Mouse (Mus musculus): ENCODE data around the gene Dcst1.

Dcst1 gene

GRCm38 (mm10) chr3:89361675-89362074 is 3.4 kb downstream of the Dcst1 start, which contains the start of gene Dcst2:
TSS of gene Dcst2 (plus strand) at chr3:89361975.
- DNase-seq (ENCODE audit: low spot score), result no peak

DNA sequence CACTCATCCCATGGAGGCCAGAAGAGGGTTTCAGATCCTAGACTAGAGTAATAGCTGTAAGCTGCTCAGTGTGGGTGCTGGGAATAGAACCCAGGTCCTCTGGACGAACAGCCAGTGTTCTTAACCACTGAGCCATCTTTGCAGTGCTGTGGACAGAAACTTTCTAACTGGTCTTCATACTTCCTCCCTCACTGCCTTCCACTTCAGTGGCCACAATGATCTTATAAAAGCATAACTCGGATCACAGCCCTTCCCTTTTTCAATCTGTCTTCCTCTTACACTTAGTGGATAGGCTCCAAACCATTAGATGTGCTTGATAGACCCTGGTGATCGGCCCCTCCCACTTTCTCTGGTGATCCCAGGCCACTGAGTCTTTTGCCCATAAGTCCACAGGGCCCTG is 4.8 kb downstream of the Dcst1 start:
- no peak for DNase-seq (ENCODE audit: low spot score)

DNA sequence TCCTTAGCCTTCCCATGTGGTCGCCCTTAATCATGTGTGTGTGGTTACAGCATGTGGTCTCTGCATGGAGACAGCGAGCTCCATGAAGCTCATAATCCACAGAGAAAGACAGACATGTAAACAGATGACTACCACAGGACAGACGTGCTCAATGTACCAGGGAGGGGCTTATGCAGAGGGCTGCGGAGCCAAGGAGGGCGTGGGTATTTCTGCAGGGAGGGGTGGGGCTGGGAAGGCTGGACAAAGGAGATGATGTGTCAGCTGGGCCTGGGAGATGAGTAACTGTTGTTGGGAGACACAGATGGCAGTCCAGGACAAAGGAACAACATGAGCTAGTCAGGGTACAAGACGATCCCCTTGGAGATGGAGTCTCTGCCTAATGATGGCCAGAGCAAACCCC is 5.4 kb downstream of the Dcst1 start:
- DNase-seq (ENCODE audit: low spot score), result no peak

GRCm38 (mm10) chr3:89356029-89356428 is 9.0 kb downstream of the Dcst1 start:
- DNase-seq (ENCODE audit: low spot score), result no peak

- DNase-seq (ENCODE audit: low spot score), result no peak
Measured at GRCm38 (mm10) chr3:89355512-89355902, 9.5 kb downstream of the Dcst1 start.

DNA sequence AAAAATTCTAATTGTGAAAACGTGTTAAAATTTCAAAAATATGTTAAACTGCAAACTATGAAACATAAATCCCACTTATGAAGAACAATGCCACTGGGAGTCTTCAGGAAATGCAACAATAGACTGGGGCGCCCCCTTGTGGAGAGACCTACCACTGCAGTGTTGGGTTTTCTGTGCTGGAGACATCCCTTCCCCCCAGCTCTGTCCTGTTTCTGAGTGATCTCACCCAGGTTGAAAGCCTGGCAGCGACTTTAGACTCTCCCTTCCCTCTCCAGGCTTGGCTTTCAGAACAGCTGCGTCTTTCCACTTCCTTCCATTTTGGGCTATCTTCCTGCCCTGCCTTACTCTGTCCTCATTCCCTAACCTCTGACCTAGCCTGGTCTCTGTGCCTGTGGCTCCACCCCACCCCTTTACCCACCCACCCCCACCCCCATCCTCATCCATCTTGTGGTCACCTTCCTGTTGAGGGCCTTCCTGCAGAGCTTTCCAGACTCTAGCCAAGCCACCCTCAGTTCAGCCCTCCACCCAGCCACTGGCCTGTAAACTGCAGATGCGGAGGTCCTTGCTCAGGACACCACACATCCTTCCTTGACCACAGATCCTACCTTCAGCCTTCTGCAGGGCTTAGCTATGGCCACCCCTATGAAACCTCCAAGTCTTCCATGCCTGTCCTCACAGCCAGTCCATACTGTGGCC is 10.1 kb downstream of the Dcst1 start:
- peak; percentile 88 for DNase-seq (ENCODE audit: low spot score)

- DNase-seq (ENCODE audit: low spot score), result no peak
Measured at GRCm38 (mm10) chr3:89351271-89351670, 13.8 kb downstream of the Dcst1 start.

- DNase-seq (ENCODE audit: low spot score), result peak; percentile 83
Measured at GRCm38 (mm10) chr3:89349869-89350501, 15.1 kb downstream of the Dcst1 start, which contains the start of gene Adam15. TSS of gene Adam15 (minus strand) at chr3:89349996.

GRCm38 (mm10) chr3:89348911-89349868 is 15.9 kb downstream of the Dcst1 start:
- no peak for DNase-seq (ENCODE audit: low spot score)

GRCm38 (mm10) chr3:89347916-89348315 is 17.1 kb downstream of the Dcst1 start:
- no peak for DNase-seq (ENCODE audit: low spot score)

DNA sequence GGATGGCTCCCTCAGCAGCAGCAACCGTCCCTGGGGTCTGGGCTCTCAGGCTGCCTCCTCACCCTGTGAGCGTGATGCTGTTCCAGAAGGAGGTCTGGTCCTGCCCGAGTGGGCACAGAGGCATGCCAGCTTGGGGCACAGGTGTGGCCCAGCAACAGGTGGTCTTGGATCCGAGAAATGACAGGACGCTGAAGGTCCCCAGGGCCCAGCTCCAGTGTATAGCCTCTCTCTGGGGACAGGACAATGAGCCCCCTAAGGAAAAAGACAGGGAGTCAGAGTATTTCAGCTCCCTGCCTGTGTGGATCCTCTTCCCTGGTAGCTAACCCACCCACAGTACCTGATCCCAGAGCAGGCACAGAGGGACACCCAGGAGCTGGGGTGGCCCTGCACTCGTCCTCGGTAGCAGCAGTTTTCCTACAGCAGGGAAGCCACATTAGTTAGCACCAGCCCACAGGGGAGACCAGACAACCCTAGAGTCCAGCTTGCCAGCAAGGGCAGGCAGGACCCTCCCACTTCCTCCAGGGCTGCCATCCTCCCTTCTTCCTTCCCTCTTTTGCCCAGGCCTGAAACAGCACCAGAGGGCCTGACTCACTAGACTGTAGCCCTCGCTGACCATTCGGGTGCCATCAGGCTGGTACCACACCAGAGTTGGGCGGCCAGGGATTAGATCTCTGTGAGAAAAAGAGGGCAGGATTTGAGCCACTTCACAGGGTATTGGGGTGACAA is 18.1 kb downstream of the Dcst1 start:
- DNase-seq (ENCODE audit: low spot score), result no peak

GRCm38 (mm10) chr3:89343279-89343678 is 21.8 kb downstream of the Dcst1 start:
- no peak for DNase-seq (ENCODE audit: low spot score)

DNA sequence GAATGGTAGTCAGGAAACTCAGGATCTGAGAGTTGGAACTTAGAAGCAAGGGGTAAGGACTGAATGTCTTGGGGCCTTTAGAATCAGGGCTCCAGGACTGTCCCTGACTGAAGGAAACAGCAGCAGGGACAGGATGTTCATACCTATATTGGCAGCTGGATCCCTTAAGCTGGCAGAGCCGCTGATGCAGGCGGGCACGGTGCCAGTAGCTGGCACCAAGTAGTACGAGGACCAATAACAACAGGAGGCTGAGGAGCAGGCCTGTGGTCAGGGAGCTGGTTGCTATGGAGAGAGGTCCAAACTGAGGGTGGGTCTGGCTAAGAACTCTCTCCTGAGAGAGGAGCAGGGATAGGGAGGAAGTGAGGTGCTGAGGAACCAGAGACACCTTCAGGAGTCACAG is 23.3 kb downstream of the Dcst1 start:
- DNase-seq (ENCODE audit: low spot score), result no peak

DNA sequence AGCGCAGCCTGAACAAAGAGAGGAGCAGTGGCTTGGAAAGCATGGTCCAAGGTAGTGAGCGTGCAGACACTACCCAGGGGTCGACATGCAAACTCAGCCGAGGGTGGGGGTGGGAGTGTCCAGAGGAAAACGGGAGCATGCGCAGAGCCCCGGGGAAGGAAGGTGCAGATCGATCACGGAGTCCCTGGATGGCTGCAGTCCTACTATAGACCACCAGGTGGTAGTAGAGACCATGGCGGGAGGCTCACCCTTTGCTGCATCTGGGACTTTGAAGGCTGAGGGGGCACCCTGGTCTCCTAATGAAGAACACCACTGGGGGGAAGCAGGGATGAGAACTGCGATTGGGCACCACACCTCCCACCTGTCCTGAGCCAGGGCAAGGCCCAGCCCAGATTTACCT is 24.6 kb downstream of the Dcst1 start:
- DNase-seq (ENCODE audit: low spot score), result peak; percentile 83

DNA sequence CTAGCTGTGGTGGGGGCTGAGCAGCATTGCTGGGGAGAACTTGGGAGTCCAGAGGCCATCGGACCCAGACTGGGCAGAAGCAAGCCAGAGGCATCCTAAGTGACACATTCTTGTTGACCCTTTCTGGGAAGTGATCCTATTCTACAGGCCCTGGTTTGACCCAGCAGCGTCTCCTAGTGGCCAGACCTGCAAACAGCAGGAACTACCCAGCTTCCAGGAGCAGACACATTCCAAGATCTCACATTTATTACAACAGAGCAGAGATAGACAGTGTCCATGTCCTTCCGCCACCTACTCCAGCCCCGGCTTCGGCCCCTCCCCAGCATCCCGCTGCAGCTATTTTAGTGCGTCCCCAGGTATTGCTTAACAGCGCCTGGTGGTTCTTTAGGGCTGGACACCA is 25.6 kb downstream of the Dcst1 start:
- peak; percentile 66 for DNase-seq (ENCODE audit: low spot score)

DNA sequence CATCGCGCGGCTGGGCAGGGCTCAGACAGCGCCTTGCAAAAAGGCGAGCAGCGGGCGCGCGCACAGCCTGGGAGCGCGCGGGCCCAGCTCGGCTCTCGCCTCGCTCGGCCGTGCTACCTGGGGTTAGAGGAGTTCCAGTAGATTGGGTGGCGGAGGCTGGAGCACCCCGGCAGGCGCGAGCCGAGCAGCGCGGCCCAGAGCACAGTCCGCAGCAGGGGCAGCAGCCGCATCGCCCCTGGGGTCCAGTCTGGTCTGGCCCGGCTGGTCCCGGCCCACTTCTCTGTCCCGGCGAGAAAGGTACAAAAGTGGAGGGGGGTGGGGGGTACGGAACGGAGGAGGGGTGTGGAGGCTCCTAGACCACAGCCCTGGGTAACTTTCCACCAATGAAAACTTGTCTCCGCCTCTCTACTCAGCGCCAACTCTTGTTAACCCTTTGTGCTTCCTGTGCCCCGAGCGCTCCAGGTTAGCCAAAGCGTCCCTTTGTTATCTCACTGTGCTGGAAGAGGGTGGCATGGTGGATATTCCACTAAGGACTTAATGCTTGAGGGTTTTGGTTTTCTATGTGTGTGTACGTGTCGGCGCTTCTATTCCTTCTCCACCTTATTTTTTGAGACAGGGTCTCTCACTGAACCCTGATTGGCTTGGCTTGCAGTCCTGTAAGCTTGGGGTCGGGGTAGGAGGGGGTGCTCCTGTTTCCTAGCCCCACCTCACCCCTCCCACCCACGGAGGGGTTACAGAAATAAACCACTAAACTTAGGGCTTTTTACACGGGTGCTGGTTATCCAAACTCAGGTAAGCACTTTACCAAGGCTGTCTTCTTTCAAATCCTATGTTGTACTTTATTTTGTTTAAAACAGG is 27.1 kb downstream of the Dcst1 start, which contains the start of gene Efna4:
Gene Efna4, minus strand, starts transcription at position 308 of the 858 bp plus-strand sequence.
- DNase-seq (ENCODE audit: low spot score), result no peak

- DNase-seq (ENCODE audit: low spot score), result no peak
Measured at GRCm38 (mm10) chr3:89337062-89337720, 27.9 kb downstream of the Dcst1 start.

- no peak for DNase-seq (ENCODE audit: low spot score)
Measured at GRCm38 (mm10) chr3:89336529-89336928, 28.5 kb downstream of the Dcst1 start.

GRCm38 (mm10) chr3:89333053-89333452 is 32.0 kb downstream of the Dcst1 start:
- no peak for DNase-seq (ENCODE audit: low spot score)

DNA sequence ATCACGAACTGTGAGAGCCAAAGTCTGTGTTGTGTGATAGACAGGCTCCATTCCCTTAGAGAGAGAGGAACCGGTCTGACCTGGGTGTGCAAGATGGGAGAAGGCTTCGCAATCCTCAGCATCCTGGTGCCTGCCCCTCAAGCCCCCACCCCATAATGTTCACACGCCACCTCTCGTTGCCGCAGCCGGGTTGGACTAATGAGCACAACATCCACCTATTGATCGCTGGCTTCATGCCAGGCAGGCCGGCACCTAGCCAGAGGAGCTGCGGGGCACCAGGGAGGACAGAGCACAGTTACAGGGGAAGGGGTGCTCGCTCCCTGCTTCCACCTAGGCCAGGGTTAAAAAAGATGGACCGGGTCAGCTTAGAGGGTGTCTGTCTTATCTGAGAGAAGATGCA is 32.6 kb downstream of the Dcst1 start:
- no peak for DNase-seq (ENCODE audit: low spot score)
